In genomic region chr7:45128624-45129246, GRCm38 (mm10) we compare ENCODE assay signal across 8 mouse cellular contexts. TPM values are rescaled to one million over a fixed set of nuclear protein-coding genes. Genes with fewer than 3 reads are reported as not detected.
DNase-seq lines count a peak whose midpoint lies in the region; ATAC-seq lines count a peak whose summit lies in the region.

TSS of gene Rpl13a (minus strand) at chr7:45128761.

- WGBS in heart, embryonic 10.5 days: under 1% methylated on average over 48 of the region's 48 CpGs
- under 1% methylated on average over 48 of the region's 48 CpGs for WGBS in kidney, embryonic 15.5 days

- ATAC-seq in erythroblast, adult 5-6 weeks (replicated peaks; ENCODE audit: low FRiP score, poor library complexity, severe bottlenecking): peak; percentile 85
- ATAC-seq in kidney, embryonic 15.5 days (replicated peaks; ENCODE audit: low FRiP score): peak; percentile 94
- peak; percentile 86 for ATAC-seq in monocyte, adult 5-6 weeks (replicated peaks; ENCODE audit: insufficient number of reproducible peaks, low FRiP score, low TSS enrichment, poor library complexity, severe bottlenecking)

- peaks cover 41% of the 10 kb centered on the region for H3K4me1 ChIP-seq in heart, embryonic 10.5 days
- H3K4me1 ChIP-seq in kidney, embryonic 15.5 days: peaks cover 39% of the 10 kb centered on the region

- no peaks in the 10 kb centered on the region for H3K9me3 ChIP-seq in heart, embryonic 10.5 days
- no peaks in the 10 kb centered on the region for H3K9me3 ChIP-seq in kidney, embryonic 15.5 days (replicated peaks)

- H3K27me3 ChIP-seq in heart, embryonic 10.5 days (ENCODE audit: insufficient read depth, poor library complexity, severe bottlenecking): peaks cover 6% of the 10 kb centered on the region; the same call in 1 of the 2 replicates
- H3K27me3 ChIP-seq in kidney, embryonic 15.5 days: no peaks in the 10 kb centered on the region

- H3K36me3 ChIP-seq in heart, embryonic 10.5 days: peaks cover 29% of the 10 kb centered on the region
- H3K36me3 ChIP-seq in kidney, embryonic 15.5 days: peaks cover 29% of the 10 kb centered on the region

- peak within 1 kb of the TSS; percentile 100 for H3K27ac ChIP-seq in heart, embryonic 10.5 days
- H3K27ac ChIP-seq in kidney, embryonic 15.5 days: peak within 1 kb of the TSS; percentile 94

- peak; percentile 97 to 98 for DNase-seq in B cell, adult 2 months
- peak; percentile 100 for DNase-seq in brain, adult 2 months (ENCODE audit: low read depth, low spot score)
- DNase-seq in heart, embryonic 10.5 days (ENCODE audit: low spot score): peak; percentile 100
- peak; percentile 97 for DNase-seq in liver
- peak; percentile 97 for DNase-seq in spleen, postnatal 4 days (ENCODE audit: low spot score in 2 of 2)

- H3K9ac ChIP-seq in kidney, embryonic 15.5 days: peak within 1 kb of the TSS; percentile 99

- peak within 1 kb of the TSS; percentile 69 for H3K4me2 ChIP-seq in kidney, embryonic 15.5 days

- H3K4me3 ChIP-seq in heart, embryonic 10.5 days: peak within 1 kb of the TSS; percentile 97
- peak within 1 kb of the TSS; percentile 90 for H3K4me3 ChIP-seq in kidney, embryonic 15.5 days (replicated peaks)

RNA-seq across cellular contexts. Expression of gene Rpl13a, which starts in this region (rescaled TPM):
- 517 and 725 TPM in 2 replicates for total RNA-seq in erythroblast, adult 5-6 weeks (2015; ENCODE audit: low replicate concordance)
- total RNA-seq in erythroblast, adult 5-6 weeks (2017; ENCODE audit: low replicate concordance): 475 and 688 TPM in 2 replicates
- 873 and 1,060 TPM in 2 replicates for polyA plus RNA-seq in heart, embryonic 10.5 days (2016; fragmentation: Nextera tagmentation; extraction: Ambion mirVana)
- 1,248 and 1,360 TPM in 2 replicates for polyA plus RNA-seq in kidney, embryonic 15.5 days (2015; fragmentation: Nextera tagmentation; extraction: Ambion mirVana)
- 2,771 to 4,251 TPM (median 4,236 TPM) in 3 replicates for total RNA-seq in monocyte, adult 5-6 weeks (2017)

Comparison
In these comparisons a context has a peak if more than half of its experiments do, and no peak if none do; other contexts are left out.
1. Peak in every context shown above with its lines: DNase-seq, ATAC-seq, H3K4me3 ChIP-seq and H3K27ac ChIP-seq.